Mouse (Mus musculus): ENCODE measurements around the gene Kcnk3.
A peak's percentile ranks its signal among the peaks of the same experiment; 100 is the strongest.

Gene Kcnk3

DNA sequence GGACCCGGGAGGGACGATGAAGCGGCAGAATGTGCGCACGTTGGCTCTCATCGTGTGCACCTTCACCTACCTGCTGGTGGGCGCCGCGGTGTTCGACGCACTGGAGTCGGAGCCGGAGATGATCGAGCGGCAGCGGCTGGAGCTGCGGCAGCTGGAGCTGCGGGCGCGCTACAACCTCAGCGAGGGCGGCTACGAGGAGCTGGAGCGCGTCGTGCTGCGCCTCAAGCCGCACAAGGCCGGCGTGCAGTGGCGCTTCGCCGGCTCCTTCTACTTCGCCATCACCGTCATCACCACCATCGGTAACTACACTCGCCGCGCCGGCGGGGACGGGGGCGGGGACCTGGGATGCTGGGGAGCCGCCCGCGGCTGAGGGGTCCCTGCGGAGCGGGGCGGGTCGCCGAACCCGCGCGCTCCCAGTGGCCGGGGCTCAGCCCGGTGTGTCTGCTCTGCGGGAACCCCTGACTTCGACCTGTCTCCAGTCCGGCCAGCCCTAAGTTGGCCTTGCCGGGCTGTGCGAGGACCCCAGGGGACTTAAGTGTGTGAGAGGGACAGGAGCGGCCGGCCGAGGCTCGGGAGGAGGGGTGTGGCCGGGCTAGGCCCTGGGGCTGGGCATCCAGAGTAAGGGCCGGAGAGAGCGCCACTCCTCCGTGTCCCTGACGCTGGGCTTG is 465 bp downstream of the Kcnk3 start:
- DNase-seq (ENCODE audit: low read depth, low spot score) = no peak

- no peak for DNase-seq (ENCODE audit: low read depth, low spot score)
Measured at GRCm38 (mm10) chr5:30589069-30589468, 1.1 kb downstream of the Kcnk3 start.

GRCm38 (mm10) chr5:30589546-30589945 is 1.6 kb downstream of the Kcnk3 start:
- no peak for DNase-seq (ENCODE audit: low read depth, low spot score)

DNA sequence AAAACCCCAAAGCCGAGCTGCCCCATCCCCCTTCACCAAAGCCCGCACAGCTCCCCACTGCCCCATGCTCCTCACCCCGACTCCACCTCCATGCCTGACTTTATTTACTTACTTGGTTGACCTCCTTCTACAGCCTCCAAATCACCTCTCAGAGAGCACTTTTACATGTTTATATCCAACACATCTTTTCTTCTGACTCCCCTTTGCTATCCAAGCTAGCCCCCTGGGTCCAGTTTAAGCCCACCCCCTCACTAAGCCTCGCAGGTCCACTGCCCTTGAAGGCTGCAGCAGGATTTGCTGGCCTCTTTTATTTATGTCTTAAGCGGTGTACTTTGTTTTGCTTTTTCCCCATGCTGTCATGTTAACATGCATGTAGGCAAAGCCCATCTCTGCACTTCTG is 2.3 kb downstream of the Kcnk3 start:
- no peak for DNase-seq (ENCODE audit: low read depth, low spot score)

DNA sequence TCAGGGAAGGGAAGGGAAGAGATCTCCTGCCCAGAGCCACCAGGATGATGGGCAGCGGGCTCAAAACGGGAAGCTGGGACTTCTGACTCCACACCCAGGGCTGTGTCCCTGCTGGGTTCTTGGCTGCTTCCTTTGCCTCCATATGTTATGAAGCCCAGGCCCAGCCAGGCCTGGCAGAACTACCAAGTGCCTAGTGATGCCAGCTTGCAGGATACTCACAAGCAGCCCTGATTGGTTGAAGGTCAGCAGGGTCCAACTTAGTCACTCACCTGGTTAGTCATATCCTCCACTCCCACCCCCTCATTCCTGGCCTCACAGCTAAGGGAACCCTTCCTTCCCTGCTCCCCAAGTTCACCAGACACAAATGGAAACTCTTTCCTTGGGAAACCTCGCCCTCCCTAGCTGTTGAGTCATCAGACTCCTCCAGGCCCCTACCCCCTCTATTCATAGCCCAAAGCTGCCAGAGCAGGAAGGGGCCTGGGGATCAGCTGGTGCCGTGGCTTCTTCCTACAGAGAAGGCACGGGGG is 3.3 kb downstream of the Kcnk3 start:
- no peak for DNase-seq (ENCODE audit: low read depth, low spot score)

DNA sequence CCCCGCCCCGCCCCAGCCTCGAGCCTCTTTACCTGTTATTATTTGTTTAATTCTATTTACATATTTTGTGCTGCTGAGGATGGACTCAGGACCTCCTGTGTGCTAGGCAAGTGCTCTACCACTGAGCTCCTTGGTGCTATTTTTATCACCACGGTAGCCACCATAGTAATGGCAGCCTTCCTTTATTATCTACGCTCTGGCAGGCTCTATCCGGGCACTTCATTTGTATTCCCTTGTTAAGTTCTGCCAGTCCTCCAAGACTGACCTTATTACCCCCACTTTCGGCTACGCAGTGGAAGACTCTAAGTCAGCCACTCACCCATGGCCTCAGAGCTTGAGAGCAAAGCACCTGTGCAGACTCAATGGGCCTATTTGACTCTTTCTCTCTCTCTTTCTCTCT is 3.8 kb downstream of the Kcnk3 start:
- DNase-seq (ENCODE audit: low read depth, low spot score) = no peak

- no peak for DNase-seq (ENCODE audit: low read depth, low spot score)
Measured at GRCm38 (mm10) chr5:30592279-30592980, 4.5 kb downstream of the Kcnk3 start.

DNA sequence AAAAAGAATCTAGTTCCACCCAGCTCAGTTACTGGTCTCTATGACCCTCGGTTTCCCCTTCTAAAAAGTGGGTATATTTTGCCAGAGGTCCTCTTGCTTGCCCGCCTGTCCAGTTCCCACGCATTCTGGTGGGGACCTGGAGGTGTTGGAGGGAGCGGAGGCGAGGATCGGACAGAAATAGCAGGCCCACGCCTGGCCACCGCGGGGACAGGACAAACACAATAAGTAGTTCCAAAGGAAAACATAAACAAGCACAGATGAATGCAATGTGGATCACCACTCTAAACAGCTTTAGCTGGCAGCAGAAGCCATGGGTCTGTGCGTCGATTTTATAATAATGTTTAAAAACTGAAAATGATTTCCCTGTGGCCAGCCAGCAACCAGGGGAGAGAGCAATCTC is 5.4 kb downstream of the Kcnk3 start:
- DNase-seq (ENCODE audit: low read depth, low spot score) = no peak

- DNase-seq (ENCODE audit: low read depth, low spot score) = no peak
Measured at GRCm38 (mm10) chr5:30593811-30594504, 6.0 kb downstream of the Kcnk3 start.

- DNase-seq (ENCODE audit: low read depth, low spot score) = no peak
Measured at GRCm38 (mm10) chr5:30594953-30595560, 7.1 kb downstream of the Kcnk3 start.

GRCm38 (mm10) chr5:30601397-30601796 is 13.4 kb downstream of the Kcnk3 start:
- DNase-seq (ENCODE audit: low read depth, low spot score) = no peak

DNA sequence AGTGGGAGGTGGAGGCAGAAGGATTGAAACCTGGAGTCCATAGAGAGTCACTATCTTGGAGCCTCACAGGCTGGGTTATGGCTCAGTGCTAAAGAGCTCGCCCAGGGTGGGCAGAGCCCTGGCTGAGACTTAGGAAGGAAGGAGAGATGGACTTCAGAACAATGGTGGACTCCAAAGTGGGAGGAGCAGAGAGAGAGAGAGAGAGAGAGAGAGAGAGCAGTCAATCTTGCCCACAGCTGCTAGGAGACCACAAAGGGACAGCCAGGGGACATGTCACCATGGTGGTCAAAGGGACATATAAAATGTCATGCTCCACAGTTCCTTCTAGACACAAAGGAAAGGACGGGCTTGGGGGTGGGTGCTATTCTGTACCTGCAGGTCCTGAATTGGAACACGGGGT is 15.3 kb downstream of the Kcnk3 start:
- DNase-seq (ENCODE audit: low read depth, low spot score) = no peak

DNA sequence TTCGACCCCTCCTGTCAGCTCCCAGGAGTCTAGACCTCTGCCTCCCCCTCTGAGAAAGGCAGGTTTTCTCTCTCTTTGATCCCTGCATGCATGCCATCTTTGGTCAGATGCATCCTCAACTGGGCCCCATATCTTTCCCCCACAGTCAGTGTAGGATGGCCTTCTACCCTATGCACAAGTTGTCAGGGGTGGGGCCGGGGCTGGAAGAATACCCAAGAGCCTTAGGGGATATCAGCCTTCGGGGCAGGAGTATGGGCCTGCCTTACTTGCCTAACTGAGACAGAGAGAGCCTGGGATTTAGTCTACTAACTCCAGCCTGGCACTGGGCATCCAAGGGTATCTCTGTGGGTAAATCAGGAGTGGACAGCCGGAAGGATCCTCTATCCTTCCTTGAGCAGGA is 16.0 kb downstream of the Kcnk3 start:
- no peak for DNase-seq (ENCODE audit: low read depth, low spot score)

GRCm38 (mm10) chr5:30604769-30605188 is 16.8 kb downstream of the Kcnk3 start:
- no peak for DNase-seq (ENCODE audit: low read depth, low spot score)

DNA sequence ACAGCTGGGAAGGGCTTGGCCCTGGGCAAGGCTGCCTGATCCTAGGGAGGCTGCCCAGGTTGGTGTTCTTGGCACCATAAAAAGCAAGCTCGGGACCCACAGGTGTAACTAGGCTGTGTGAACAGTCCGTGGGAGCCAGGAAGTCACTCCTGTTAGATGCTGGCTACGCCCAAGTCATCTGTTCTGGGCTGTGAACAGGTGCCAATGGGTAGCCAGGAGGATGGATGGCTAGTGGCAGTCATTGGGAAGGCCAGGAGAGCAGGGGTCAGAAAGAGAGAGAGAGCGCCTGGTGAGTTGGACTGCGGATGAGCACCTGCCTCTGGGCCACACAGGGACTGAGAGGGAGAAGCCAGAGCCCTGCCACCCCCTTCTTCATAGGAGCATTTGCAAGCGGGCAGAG is 17.7 kb downstream of the Kcnk3 start:
- DNase-seq (ENCODE audit: low read depth, low spot score) = no peak

DNA sequence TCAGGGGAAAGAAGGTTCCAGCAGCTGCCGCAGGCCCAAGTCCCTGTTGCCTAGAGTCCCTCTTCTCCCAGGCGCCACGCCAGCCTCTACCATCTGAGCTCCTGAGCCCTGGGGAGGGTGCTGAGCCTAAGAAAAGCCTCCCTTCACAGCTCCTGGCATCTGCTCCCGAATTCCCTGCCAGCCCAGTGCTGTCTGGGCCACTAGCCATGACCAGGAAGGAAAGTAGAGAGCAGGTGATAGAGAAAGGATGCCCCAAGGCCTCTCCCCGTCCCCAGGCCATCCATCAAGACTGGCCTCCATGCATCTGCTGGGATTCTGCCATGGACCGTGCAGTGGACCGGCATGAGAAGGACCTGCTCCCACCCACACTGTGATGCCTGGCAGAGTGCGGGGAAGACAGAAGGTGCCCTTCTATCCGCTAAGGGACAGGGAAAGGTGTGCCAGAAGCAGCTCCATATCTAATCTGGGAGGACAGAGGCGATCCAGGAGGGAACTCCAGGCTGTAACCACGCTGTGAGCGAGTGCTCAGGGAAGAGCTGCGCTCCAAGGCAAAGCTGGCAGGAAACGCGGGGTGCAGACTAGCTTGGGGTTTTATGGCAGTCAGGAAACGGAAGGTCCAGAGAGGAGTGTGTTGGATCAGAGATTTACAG is 18.6 kb downstream of the Kcnk3 start:
- DNase-seq (ENCODE audit: low read depth, low spot score) = peak; percentile 83

GRCm38 (mm10) chr5:30609094-30609493 is 21.1 kb downstream of the Kcnk3 start:
- no peak for DNase-seq (ENCODE audit: low read depth, low spot score)

DNA sequence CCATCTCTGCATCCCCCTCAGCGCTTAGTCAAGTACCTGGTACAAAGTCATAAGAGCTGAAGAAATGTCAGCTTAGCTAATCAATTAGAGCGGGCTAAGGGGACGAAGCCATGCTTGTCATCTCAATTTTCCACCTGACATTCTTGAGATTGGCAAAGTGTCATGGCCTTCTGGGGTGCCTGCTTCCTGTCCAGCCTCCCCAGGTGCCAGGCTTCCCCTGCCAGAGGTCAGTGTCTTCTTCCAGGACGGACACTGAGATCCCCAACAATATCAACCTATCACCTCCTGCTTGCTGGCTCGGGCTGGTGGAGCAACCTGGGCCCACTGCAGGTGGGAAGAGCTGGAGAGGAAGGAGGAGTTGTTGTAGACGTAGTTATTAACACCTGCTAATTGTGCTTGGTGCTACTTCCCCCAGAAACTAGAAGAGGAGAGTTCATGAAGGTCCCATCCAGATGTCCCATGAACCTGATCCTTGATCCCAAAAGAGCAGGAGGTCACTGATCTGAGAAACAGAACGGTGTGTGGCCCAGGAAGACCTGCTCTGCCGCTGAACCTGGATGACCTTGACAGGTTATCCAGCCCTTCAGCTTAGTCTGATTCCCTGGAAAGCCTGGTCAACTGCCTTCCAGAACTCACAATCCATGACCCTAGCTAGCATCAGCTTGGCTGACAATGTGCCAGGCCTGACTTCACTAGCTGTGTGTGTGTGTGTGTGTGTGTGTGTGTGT is 22.1 kb downstream of the Kcnk3 start:
- DNase-seq (ENCODE audit: low read depth, low spot score) = no peak

DNA sequence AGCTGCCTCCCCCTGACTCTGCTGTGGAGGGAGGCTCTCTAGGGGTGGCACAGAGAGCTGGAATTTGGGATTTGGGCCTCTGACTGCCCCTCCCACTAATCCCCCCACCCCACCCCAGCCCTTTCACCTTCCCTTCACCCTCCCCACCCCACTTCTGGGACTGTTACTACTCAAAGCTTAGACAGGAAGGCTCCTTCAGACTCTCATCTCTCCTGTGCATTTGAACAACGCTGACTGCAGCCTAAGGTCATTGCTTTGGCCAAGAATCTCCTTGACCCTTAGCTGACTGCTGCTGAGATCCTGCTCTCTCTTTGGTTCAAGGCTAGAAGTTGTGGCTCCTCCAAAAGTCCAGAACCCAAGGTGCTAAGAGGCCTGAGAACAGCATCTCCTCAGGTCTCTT is 23.1 kb downstream of the Kcnk3 start:
- DNase-seq (ENCODE audit: low read depth, low spot score) = no peak

- no peak for DNase-seq (ENCODE audit: low read depth, low spot score)
Measured at GRCm38 (mm10) chr5:30611689-30612088, 23.7 kb downstream of the Kcnk3 start.

- no peak for DNase-seq (ENCODE audit: low read depth, low spot score)
Measured at GRCm38 (mm10) chr5:30612575-30612974, 24.6 kb downstream of the Kcnk3 start.

Measured in telencephalon, adult 2 months (tissue).